ENCODE assay signal across 8 mouse cellular contexts in genomic region chr13:36736619-36736996, GRCm38 (mm10). TPM values are rescaled to one million over a fixed set of nuclear protein-coding genes. Genes with fewer than 3 reads are reported as not detected.
DNase-seq lines count a peak whose midpoint lies in the region; ATAC-seq lines count a peak whose summit lies in the region.

No protein-coding gene starts in this region.

- H3K9ac ChIP-seq in neural tube, embryonic 11.5 days (ENCODE audit: low read length): peak overlapping the region; percentile 48
- peak overlapping the region; percentile 57 for H3K9ac ChIP-seq in limb, embryonic 12.5 days (replicated peaks)
- H3K9ac ChIP-seq in stomach, embryonic 15.5 days: no peak overlapping the region

- peaks cover 33% of the 10 kb centered on the region for H3K27me3 ChIP-seq in neural tube, embryonic 11.5 days (ENCODE audit: control insufficient read depth, insufficient read depth, low read length)
- peaks cover 29% of the 10 kb centered on the region for H3K27me3 ChIP-seq in limb, embryonic 12.5 days
- peaks cover 35% of the 10 kb centered on the region for H3K27me3 ChIP-seq in stomach, embryonic 15.5 days (replicated peaks)

- no peaks in the 10 kb centered on the region for H3K36me3 ChIP-seq in neural tube, embryonic 11.5 days (ENCODE audit: control insufficient read depth, insufficient read depth, low read length)
- no peaks in the 10 kb centered on the region for H3K36me3 ChIP-seq in limb, embryonic 12.5 days
- H3K36me3 ChIP-seq in stomach, embryonic 15.5 days: no peaks in the 10 kb centered on the region

- H3K4me1 ChIP-seq in neural tube, embryonic 11.5 days (ENCODE audit: control insufficient read depth, insufficient read depth, low read length): peaks cover 9% of the 10 kb centered on the region; the same call in 1 of the 2 replicates
- peaks cover 27% of the 10 kb centered on the region; the same call in 1 of the 2 replicates for H3K4me1 ChIP-seq in limb, embryonic 12.5 days (replicated peaks)
- H3K4me1 ChIP-seq in stomach, embryonic 15.5 days: peaks cover 10% of the 10 kb centered on the region

- H3K9me3 ChIP-seq in neural tube, embryonic 11.5 days (ENCODE audit: control insufficient read depth, low read length): no peaks in the 10 kb centered on the region
- peaks cover 5% of the 10 kb centered on the region; the same call in 1 of the 2 replicates for H3K9me3 ChIP-seq in limb, embryonic 12.5 days
- H3K9me3 ChIP-seq in stomach, embryonic 15.5 days: no peaks in the 10 kb centered on the region

- no peak for DNase-seq in cerebellum, adult 9-11 months
- DNase-seq in neural tube, embryonic 11.5 days (ENCODE audit: low spot score): no peak
- no peak for DNase-seq in neural tube, embryonic 10.5 days (ENCODE audit: extremely low spot score, low spot score)
- DNase-seq in spleen, postnatal 4 days (ENCODE audit: low spot score in 2 of 2): no peak
- DNase-seq in c-Kit-positive CD71-positive TER-119-positive erythroid progenitor cells, embryonic 14.5 days (ENCODE audit: low spot score): no peak

- H3K4me3 ChIP-seq in neural tube, embryonic 11.5 days (ENCODE audit: low read depth, low read length): peak overlapping the region; percentile 35
- H3K4me3 ChIP-seq in limb, embryonic 12.5 days (replicated peaks): peak overlapping the region; percentile 46
- peak overlapping the region; percentile 43 for H3K4me3 ChIP-seq in stomach, embryonic 15.5 days (replicated peaks)

- H3K4me2 ChIP-seq in neural tube, embryonic 11.5 days (ENCODE audit: low read depth): peak overlapping the region; percentile 80
- H3K4me2 ChIP-seq in limb, embryonic 12.5 days: peak overlapping the region; percentile 66
- H3K4me2 ChIP-seq in stomach, embryonic 15.5 days: peak overlapping the region; percentile 91

- peak; percentile 43 for ATAC-seq in cerebellum, adult (ENCODE audit: insufficient number of reproducible peaks, low FRiP score, low TSS enrichment)
- peak; percentile 17 for ATAC-seq in neural tube, embryonic 11.5 days (ENCODE audit: insufficient read depth, low FRiP score, low TSS enrichment)
- ATAC-seq in limb, embryonic 12.5 days (ENCODE audit: insufficient number of reproducible peaks, insufficient read depth, low FRiP score, low TSS enrichment, low read depth): peak; percentile 29; the same call in 1 of the 2 replicates
- no peak for ATAC-seq in stomach, embryonic 15.5 days (ENCODE audit: insufficient read depth, low FRiP score, low read depth)

- WGBS in neural tube, embryonic 11.5 days: 7% methylated on average over 9 of the region's 9 CpGs
- WGBS in limb, embryonic 12.5 days: 3% methylated on average over 9 of the region's 9 CpGs
- WGBS in stomach, embryonic 15.5 days: 15% methylated on average over 9 of the region's 9 CpGs

- H3K27ac ChIP-seq in neural tube, embryonic 11.5 days (ENCODE audit: low read depth, low read length): 0 out of 2 replicates have a peak overlapping the region, but pooled peaks have one; percentile 27
- H3K27ac ChIP-seq in limb, embryonic 12.5 days: peak overlapping the region; percentile 89
- no peak overlapping the region for H3K27ac ChIP-seq in stomach, embryonic 15.5 days

RNA-seq across cellular contexts. Expression of gene Nrn1, which starts 1.7 kb away (rescaled TPM):
- 27.3 and 27.5 TPM in 2 replicates for polyA plus RNA-seq in neural tube, embryonic 11.5 days (2014; fragmentation: Nextera tagmentation; extraction: Ambion mirVana)
- polyA plus RNA-seq in limb, embryonic 12.5 days (2016; fragmentation: Nextera tagmentation; extraction: Ambion mirVana): 2.9 and 3.4 TPM in 2 replicates
- polyA plus RNA-seq in stomach, embryonic 15.5 days (2015; fragmentation: Nextera tagmentation; extraction: Ambion mirVana): 10.8 and 11.0 TPM in 2 replicates
